Mouse (Mus musculus) CH12.LX (cell line): ENCODE results near the gene Tmem108. TPM values are rescaled to one million over a fixed set of nuclear protein-coding genes. Genes with fewer than 3 reads are reported as not detected.

ENCODE experiments used
- DNase-seq: peaks from one replicate; pipeline ENCODE4 v3.0.0-alpha.2; 2013; ENCODE audit errors: extremely low read depth
- H3K27ac ChIP-seq: 2 replicates; pipeline ENCODE4 v1.5.1; 2012; ENCODE audit warnings: low read depth, mild to moderate bottlenecking, control low read depth, moderate library complexity; ENCODE audit not compliant: insufficient read depth
- H3K27me3 ChIP-seq: replicated peaks from 2 replicates; pipeline ENCODE3; 2012; ENCODE audit warnings: inconsistent platforms
- H3K36me3 ChIP-seq, 2 experiments: replicated peaks in 1 of 2; 2 replicates each; pipeline versions ENCODE3 to v1.6.1; 2012; ENCODE audit warnings: inconsistent platforms in 1 of 2, low read length in 1 of 2, mild to moderate bottlenecking in 1 of 2, mixed read lengths in 1 of 2, moderate library complexity in 1 of 2; ENCODE audit not compliant: control insufficient read depth in 1 of 2, insufficient read depth in 1 of 2
- H3K4me1 ChIP-seq, 2 experiments: 2 replicates each; pipeline ENCODE4 v1.6.1; 2012; ENCODE audit warnings: inconsistent platforms in 1 of 2, moderate library complexity in 1 of 2; ENCODE audit not compliant: insufficient read depth in 2 of 2, control insufficient read depth in 1 of 2
- H3K4me2 ChIP-seq: 2 replicates; pipeline ENCODE4 v1.6.1; 2012; ENCODE audit warnings: low read depth, mild to moderate bottlenecking, control low read depth; ENCODE audit not compliant: poor library complexity, insufficient read depth, severe bottlenecking
- H3K4me3 ChIP-seq, 3 experiments: fragments of 150-350 bp in 1 of 3; sonication (generic) in 1 of 3; replicated peaks in 1 of 3; 2 replicates each; pipeline versions ENCODE3 to v1.5.1; 2011 to 2012; ENCODE audit warnings: low read depth in 2 of 3, low read length in 2 of 3, mild to moderate bottlenecking in 2 of 3, moderate library complexity in 2 of 3, control low read depth in 1 of 3, improper control_type of control experiment in 1 of 3, inconsistent platforms in 1 of 3, mixed read lengths in 1 of 3; ENCODE audit not compliant: poor library complexity in 1 of 3
- H3K79me2 ChIP-seq: replicated peaks from 2 replicates; pipeline ENCODE4 v1.6.1; 2012; ENCODE audit warnings: mild to moderate bottlenecking, moderate library complexity; ENCODE audit not compliant: control insufficient read depth, poor library complexity, insufficient read depth, severe bottlenecking; ENCODE audit errors: extremely low read depth
- H3K9ac ChIP-seq: 2 replicates; pipeline ENCODE4 v1.6.1; 2012; ENCODE audit warnings: low read depth, mild to moderate bottlenecking, control low read depth, moderate library complexity; ENCODE audit not compliant: insufficient read depth
- H3K9me3 ChIP-seq: replicated peaks from 2 replicates; pipeline ENCODE3; 2012; ENCODE audit warnings: low read length, inconsistent platforms, mixed read lengths
- ELF1 ChIP-seq: IDR thresholded peaks from 2 replicates; pipeline ENCODE4 v1.6.1; 2014; ENCODE audit warnings: low read depth, mild to moderate bottlenecking, inconsistent platforms, low read length, improper control_type of control experiment
- HCFC1 ChIP-seq: IDR thresholded peaks from 2 replicates; pipeline ENCODE4 v1.6.1; 2012; ENCODE audit warnings: low read depth, mild to moderate bottlenecking, inconsistent platforms, low read length, improper control_type of control experiment
- IRF4 ChIP-seq: IDR thresholded peaks from 2 replicates; pipeline ENCODE4 v1.6.1; 2014; ENCODE audit warnings: low read depth, mild to moderate bottlenecking, inconsistent platforms, low read length, improper control_type of control experiment
- JUN ChIP-seq: IDR thresholded peaks from 2 replicates; pipeline ENCODE4 v1.6.1; 2011; ENCODE audit warnings: low read depth, mild to moderate bottlenecking, low read length, improper control_type of control experiment, moderate library complexity; ENCODE audit not compliant: insufficient read depth
- JUND ChIP-seq: conservative IDR thresholded peaks from 2 replicates; pipeline ENCODE4 v1.6.1; 2011; ENCODE audit warnings: low read depth, low read length, improper control_type of control experiment
- KAT2A ChIP-seq: IDR thresholded peaks from 2 replicates; pipeline ENCODE4 v1.6.1; 2012; ENCODE audit warnings: low read length, improper control_type of control experiment, inconsistent platforms; ENCODE audit not compliant: insufficient replicate concordance
- MAFK ChIP-seq: IDR thresholded peaks from 2 replicates; pipeline ENCODE4 v1.6.1; 2011; ENCODE audit warnings: low read length, improper control_type of control experiment; ENCODE audit not compliant: insufficient replicate concordance
- MAZ ChIP-seq: IDR thresholded peaks from 2 replicates; pipeline ENCODE4 v1.6.1; 2012; ENCODE audit warnings: low read depth, mild to moderate bottlenecking, inconsistent platforms, low read length, improper control_type of control experiment, moderate library complexity
- MEF2A ChIP-seq: IDR thresholded peaks from 2 replicates; pipeline ENCODE4 v1.6.1; 2014; ENCODE audit warnings: low read depth, mild to moderate bottlenecking, inconsistent platforms, low read length, improper control_type of control experiment, borderline replicate concordance
- NELFE ChIP-seq: IDR thresholded peaks from 2 replicates; pipeline ENCODE4 v1.6.1; 2011; ENCODE audit warnings: low read depth, low read length, improper control_type of control experiment
- PAX5 ChIP-seq: IDR thresholded peaks from 2 replicates; pipeline ENCODE4 v1.6.1; 2012; ENCODE audit warnings: low read length, inconsistent platforms, mixed read lengths
- POLR2A ChIP-seq: IDR thresholded peaks from 2 replicates; pipeline ENCODE4 v1.6.1; 2011; ENCODE audit warnings: low read depth, mild to moderate bottlenecking, improper control_type of control experiment, low read length
- POLR2AphosphoS2 ChIP-seq: IDR thresholded peaks from 2 replicates; pipeline ENCODE4 v1.6.1; 2011; ENCODE audit warnings: low read depth, low read length, improper control_type of control experiment
- SMC3 ChIP-seq: IDR thresholded peaks from 2 replicates; pipeline ENCODE4 v1.6.1; 2011; ENCODE audit warnings: low read depth, low read length, improper control_type of control experiment
- UBTF ChIP-seq: IDR thresholded peaks from 2 replicates; pipeline ENCODE4 v1.6.1; 2012; ENCODE audit warnings: low read depth, mild to moderate bottlenecking, inconsistent platforms, low read length, improper control_type of control experiment, moderate library complexity
- USF2 ChIP-seq: conservative IDR thresholded peaks from 2 replicates; pipeline ENCODE4 v1.6.1; 2011; ENCODE audit warnings: low read depth, low read length, improper control_type of control experiment
- ZMIZ1 ChIP-seq: IDR thresholded peaks from 2 replicates; pipeline ENCODE4 v1.6.1; 2012; ENCODE audit warnings: low read depth, mild to moderate bottlenecking, inconsistent platforms, low read length, improper control_type of control experiment
- ZNF384 ChIP-seq: IDR thresholded peaks from 2 replicates; pipeline ENCODE4 v1.6.1; 2012; ENCODE audit warnings: low read depth, low read length, improper control_type of control experiment, inconsistent platforms
- dilution Hi-C: fragments of 300-500 bp; cut with MboI; formaldehyde crosslinking; loops from 2 replicates; pipeline ENCODE4 v1.14.3; 2020; ENCODE audit warnings: low sequenced_read_pairs; ENCODE audit not compliant: extremely low pct_unique_long_range_greater_than_20kb, extremely low pct_ligation_motif_present
- in situ Hi-C: fragments of 300-500 bp; cut with MboI; formaldehyde crosslinking; loops from 3 replicates; pipeline ENCODE4 v1.14.3; 2019; ENCODE audit warnings: low sequenced_read_pairs, low pct_ligation_motif_present, low pct_unique_long_range_greater_than_20kb, mixed read lengths
- polyA plus RNA-seq: library from polyadenylated mRNA; unstranded; fragments of >175 nt; gene quantifications from 2 replicates; pipeline ENCODE4 v1.2.1, GENCODE M21; 2012; ENCODE audit warnings: low read depth; ENCODE audit not compliant: insufficient read length
- total RNA-seq, 2 experiments: library from RNA; depleted of rRNA; stranded (reverse); fragments of 300-350 nt in 1 of 2; fragments of >200 nt in 1 of 2; gene quantifications; 2 replicates each; pipeline ENCODE4 v1.2.3; 2012 to 2014

The Tmem108 gene
- total and polyA plus RNA-seq, 3 experiments, result 0.04 to 0.13 (median 0.07) TPM

- H3K4me3 ChIP-seq, result no peak overlapping the region
- H3K4me1 ChIP-seq, result no peaks in the 10 kb centered on the region
- no peak overlapping the region for H3K4me2 ChIP-seq
- H3K9me3 ChIP-seq, result no peaks in the 10 kb centered on the region
- in situ Hi-C loops (loop anchor here (5.0 kb wide), 1 partner anchor 135 kb away; no protein-coding TSS in a partner anchor), dilution Hi-C loops (no loop called here)
- H3K9ac ChIP-seq, result no peak overlapping the region
- H3K27me3 ChIP-seq, result peaks cover 7% of the 10 kb centered on the region
- TF ChIP-seq USF2 (no peak), POLR2AphosphoS2 (no peak), ELF1 (no peak), MAZ (no peak), POLR2A (no peak), SMC3 (no peak), KAT2A (no peak), MAFK (no peak), PAX5 (no peak), JUND (no peak)
- no peaks in the 10 kb centered on the region for H3K79me2 ChIP-seq
- H3K27ac ChIP-seq, result no peak overlapping the region
- no peak for DNase-seq
- H3K36me3 ChIP-seq, result no peaks in the 10 kb centered on the region
Observed at GRCm38 (mm10) chr9:103621870-103622269, 139.8 kb downstream of the Tmem108 start.

- H3K36me3 ChIP-seq, result no peaks in the 10 kb centered on the region
- no peaks in the 10 kb centered on the region for H3K79me2 ChIP-seq
- no peak overlapping the region for H3K4me3 ChIP-seq
- no peak for TF ChIP-seq ZNF384
- TF ChIP-seq HCFC1, result no peak
- TF ChIP-seq IRF4, result no peak
- TF ChIP-seq JUN, result no peak
- TF ChIP-seq JUND, result no peak
- TF ChIP-seq PAX5, result no peak
- no peak for TF ChIP-seq USF2
- TF ChIP-seq NELFE, result no peak
- TF ChIP-seq MAZ, result no peak
- TF ChIP-seq MEF2A, result no peak
- TF ChIP-seq ZMIZ1, result no peak
- TF ChIP-seq UBTF, result no peak
- no peak for TF ChIP-seq ELF1
- H3K27ac ChIP-seq, result no peak overlapping the region
- no peak overlapping the region for H3K4me2 ChIP-seq
- no peaks in the 10 kb centered on the region for H3K4me1 ChIP-seq
- no peak for DNase-seq
- dilution Hi-C loops (no loop called here), in situ Hi-C loops (loop anchor here (5.0 kb wide), 1 partner anchor 137 kb away; no protein-coding TSS in a partner anchor)
- H3K9ac ChIP-seq, result no peak overlapping the region
- no peaks in the 10 kb centered on the region for H3K9me3 ChIP-seq
- H3K27me3 ChIP-seq, result peaks cover 9% of the 10 kb centered on the region
Observed at GRCm38 (mm10) chr9:103620517-103621212, 141.0 kb downstream of the Tmem108 start.
